Mouse (Mus musculus) frontal cortex, postnatal 14 days (tissue): ENCODE results near the gene Fgfr2.

Experiments used
- DNase-seq, 2 experiments: peaks; one replicate each; pipeline ENCODE4 v3.0.0; 2022; ENCODE audit warnings: low spot score in 2 of 2

The Fgfr2 gene

DNA sequence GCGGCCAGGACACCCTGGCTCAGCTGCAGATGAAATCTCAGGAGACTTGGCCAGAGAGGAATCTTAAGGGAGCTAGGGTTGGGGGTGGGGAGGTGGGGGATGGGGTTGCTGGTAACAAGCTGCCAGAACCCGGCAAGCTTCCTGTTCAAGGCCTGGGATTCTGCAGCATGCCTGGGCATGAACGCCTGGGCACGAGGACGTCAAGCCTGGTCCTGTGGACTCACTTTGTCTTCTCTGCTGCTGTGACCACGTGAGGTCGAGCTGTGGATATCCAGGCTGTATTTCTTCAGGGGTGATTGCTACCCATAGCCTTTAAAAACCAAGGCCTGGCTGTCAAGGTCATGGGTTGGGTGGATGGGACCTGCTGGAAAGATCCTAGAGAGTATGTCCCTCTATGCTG is 117.4 kb downstream of the Fgfr2 start:
- DNase-seq: no peak

DNA sequence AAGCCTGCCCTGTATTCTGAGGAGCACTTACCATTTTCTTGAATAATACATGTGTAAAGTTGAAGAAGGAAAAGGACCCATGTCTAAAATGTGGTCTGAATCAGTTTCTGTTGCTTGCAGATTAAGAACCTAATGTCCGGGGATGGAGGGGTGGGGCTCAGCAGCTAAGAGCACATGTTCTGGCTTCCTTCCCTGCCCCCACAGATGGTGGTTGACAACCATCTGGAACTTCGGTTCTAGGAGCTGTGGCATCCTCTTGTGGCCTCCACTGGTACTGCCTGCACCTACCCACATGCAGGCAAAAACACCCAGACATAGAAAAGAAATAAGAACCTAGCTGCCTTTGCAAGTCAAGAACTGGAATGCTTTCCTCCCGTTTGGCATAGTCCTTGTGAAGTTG is 119.7 kb downstream of the Fgfr2 start:
- peak; percentile 73 to 82 for DNase-seq

DNA sequence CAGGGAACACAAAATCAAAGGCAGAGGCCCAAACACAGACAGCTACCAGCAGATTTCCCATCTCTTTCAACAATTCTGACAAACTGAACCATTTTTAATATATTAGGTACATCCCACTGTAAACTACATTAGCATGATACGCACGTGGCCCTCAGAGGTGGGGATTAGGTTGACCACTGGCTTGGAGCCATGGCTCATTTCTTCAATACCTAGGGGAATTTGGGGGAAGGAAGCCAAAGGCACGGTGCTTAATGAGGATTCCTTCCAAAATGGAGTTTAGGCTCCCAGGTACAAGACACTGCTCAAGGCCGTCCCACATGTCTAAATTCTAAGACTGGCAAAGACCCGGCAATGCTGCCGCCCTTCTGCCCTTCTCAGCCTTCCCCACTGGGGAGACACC is 120.9 kb downstream of the Fgfr2 start:
- no peak for DNase-seq

DNA sequence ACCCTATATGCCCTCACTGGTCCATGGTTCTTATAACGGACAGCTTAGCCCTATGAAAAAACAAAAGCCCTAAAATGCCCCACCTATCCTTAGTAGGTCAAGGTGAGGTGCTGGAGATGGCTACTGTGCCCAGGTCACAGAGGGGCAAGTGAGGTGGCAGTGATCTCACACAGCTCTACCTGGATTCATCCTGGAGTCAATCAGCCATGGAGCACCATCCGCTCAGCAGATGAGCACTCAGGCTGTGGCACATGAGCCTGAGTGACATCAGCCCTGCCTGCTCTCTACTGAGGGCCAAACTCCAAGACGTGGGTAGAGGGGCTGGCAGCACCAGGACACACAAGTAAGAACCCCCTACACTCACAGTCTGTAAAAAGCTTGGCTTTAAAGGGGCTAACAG is 121.8 kb downstream of the Fgfr2 start:
- no peak for DNase-seq

- DNase-seq: no peak
Measured at GRCm38 (mm10) chr7:132999061-132999460, 124.1 kb downstream of the Fgfr2 start.

GRCm38 (mm10) chr7:132998639-132999038 is 124.5 kb downstream of the Fgfr2 start:
- DNase-seq: no peak

DNA sequence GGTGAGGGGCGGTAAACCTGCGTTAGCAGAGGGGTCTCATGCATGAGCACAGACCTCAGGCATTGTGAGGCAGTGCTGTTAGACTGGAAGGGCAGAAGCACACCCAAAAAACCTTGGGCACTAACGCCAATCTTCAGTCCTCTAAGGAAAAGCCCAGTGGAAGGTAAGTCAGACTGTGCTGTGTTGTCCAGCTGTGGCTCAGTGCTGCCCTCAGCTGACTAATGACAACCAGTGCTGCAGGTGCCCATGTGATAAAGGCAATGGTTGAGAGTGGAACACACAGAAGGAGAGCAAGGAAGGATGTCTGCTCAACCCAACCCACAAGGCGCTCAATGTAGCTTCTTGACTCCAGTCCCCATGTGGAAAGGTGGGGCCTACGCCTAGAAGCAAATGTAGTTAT is 126.8 kb downstream of the Fgfr2 start:
- no peak for DNase-seq

DNA sequence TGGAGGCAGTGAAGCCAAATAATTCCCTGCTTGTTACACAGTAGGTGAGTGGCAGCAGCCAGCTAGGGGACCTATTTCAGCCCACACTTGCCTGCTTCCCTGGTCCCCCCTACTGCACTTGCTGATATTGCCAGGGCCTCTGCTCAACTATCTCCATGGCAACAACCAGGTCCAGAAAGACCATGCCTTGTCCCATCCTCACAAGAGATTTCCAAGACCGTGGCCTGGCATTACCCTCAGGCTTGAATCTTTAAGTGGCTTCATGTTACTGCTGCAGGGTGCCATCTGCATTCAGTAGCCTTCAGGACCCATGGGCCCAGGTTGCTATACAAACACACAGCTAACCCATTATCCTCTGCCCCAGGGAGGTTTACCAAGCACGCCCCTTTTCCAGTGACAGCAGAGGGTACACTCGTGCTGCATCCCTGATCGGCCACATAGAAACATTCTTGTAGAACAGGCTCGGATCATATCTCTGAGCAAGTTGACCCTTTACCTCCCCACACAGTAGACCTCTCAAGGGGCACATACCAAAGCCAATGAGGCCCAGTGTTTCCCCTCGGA is 128.4 kb downstream of the Fgfr2 start:
- no peak for DNase-seq

GRCm38 (mm10) chr7:132994120-132994519 is 129.0 kb downstream of the Fgfr2 start:
- DNase-seq: no peak

DNA sequence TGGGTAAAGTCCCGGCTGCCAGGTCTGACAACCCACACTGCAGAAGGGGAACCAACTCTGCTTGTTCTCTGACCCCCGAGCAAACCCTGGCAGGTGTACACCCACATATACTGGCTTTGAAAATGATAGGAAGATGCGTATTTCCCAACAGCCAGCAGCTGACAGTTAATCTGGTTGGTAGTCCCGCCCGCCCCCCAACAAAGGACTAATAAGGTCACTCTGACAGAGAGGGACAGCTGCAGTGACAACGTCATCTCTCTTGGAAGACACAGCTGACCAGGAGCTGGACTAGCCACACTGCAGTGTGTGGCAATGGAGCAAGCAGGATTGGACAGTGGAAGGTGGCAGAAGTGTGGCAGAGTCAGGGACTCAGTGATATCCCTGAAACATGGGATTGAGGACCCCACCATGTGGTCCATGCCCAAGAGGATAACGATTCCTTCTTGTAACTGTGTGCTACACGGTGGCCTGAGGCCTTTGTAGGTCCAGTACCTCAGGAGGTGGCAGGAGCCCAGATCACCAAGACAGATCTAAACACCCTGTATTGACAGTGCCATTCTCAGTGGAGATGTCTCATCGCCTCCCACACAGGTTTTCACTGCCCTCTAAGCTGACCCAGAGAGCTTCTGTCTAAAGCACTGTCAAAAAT is 130.1 kb downstream of the Fgfr2 start:
- DNase-seq: no peak

- no peak for DNase-seq
Measured at GRCm38 (mm10) chr7:132991240-132991900, 131.8 kb downstream of the Fgfr2 start.

- no peak for DNase-seq
Measured at GRCm38 (mm10) chr7:132989839-132990238, 133.3 kb downstream of the Fgfr2 start.

- DNase-seq: no peak
Measured at GRCm38 (mm10) chr7:132982639-132983038, 140.5 kb downstream of the Fgfr2 start.

- DNase-seq: no peak
Measured at GRCm38 (mm10) chr7:132977981-132978380, 145.2 kb downstream of the Fgfr2 start.

DNA sequence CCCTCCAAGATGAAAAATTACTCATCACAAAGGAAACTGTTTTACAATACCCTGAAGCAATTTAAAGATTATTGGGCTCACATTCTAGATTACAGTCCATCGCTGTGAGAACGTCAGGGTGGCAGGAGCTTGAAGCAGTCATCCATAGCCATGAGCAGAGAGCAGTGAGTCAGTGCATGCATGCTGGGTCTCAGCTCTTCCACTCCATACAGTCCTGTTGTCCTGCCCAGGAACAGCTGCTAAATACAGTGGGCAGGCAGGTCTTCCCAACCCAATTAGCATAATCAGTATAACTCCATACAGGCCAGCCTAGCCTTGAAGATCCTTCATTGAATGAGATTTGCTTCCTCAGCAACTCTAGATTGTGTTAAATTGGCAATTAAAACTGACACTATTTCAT is 147.1 kb downstream of the Fgfr2 start:
- DNase-seq: no peak

DNA sequence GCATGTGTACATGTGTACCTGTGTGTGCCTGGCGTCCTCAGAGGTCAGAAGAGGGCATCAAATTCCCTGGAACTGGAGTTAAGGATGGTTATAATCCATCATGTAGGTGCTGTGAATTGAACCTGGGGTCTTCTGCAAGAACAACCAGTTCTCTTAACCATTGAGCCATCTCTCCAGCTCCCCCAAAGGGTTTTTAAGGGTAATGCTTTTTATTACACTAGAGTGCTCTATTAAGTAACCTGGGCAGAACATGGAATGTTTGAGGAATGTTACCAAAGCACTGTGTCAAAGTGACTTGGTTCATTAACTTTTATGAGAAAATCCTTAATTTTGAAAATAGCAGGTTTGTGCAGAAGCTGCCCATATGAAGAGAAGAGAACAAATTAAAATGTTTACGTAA is 151.1 kb downstream of the Fgfr2 start:
- no peak for DNase-seq

DNA sequence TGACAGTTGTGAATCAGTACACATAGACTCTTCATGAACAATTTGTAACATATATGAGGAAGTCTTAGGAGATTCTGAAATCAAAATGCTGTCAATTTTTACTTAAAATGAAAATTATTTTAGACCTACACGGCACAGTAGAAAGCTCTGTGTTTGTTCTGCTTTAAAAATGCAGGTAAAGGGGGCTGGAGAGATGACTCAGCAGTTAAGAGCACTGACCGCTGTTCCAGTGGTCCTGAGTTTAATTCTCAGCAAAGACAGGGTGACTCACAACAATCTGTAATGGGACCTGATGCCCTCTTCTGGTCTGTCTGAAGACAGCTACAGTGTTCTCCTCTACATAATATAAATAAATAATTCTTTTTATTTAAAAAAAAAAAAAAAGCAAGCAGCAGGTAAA is 157.4 kb downstream of the Fgfr2 start:
- no peak for DNase-seq

DNA sequence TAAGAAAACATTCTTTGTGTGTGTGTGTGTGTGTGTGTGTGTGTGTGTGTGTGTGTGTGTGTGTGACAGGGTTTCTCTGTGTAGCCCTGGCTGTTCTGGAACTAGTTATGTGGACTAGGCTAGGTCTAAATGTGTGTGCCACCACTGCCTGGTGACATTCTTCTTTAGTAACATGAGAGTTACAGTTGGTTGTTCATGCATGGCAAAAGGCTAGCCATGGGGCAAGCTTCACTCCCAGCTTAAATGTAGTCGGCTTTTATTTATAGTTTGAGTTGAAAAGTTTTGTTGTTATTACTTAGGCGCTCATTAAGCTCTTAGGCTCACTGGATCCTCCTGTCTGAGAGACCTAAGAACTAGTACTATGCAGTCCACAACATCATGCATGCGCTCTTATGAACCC is 158.8 kb downstream of the Fgfr2 start:
- DNase-seq: no peak

DNA sequence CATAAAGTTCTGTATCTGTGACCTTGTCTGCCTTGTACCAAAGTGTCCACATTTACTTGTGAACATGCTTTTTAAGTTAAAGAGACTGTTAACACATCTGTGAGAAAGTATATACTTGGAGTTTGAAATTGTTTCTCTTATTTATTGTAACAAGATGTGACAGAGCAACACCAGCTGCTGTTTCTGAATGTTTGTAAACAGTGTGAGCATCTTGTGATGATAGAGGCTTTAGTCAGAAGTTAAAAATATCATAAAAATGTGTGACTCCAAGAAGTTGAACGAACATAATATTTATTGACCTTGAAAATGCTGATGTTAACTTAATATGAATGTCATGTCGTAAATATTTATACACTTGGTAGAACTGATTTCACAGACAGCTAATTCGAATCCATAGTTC is 172.5 kb downstream of the Fgfr2 start:
- DNase-seq: no peak

DNA sequence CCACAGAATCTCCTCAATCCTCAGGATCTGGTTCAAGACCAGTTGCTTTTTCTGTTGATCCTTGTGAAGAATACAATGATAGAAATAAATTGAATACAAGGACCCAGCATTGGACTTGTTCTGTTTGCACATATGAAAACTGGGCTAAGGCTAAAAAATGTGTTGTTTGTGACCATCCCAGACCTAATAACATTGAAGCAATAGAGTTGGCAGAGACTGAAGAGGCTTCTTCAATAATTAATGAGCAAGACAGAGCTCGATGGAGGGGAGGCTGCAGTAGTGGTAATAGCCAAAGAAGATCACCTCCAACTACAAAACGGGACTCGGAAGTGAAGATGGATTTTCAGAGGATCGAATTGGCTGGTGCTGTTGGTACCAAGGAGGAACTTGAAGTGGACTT is 173.2 kb downstream of the Fgfr2 start:
- DNase-seq: no peak

GRCm38 (mm10) chr7:132940569-132940968 is 182.6 kb downstream of the Fgfr2 start:
- DNase-seq: no peak

GRCm38 (mm10) chr7:132939118-132939517 is 184.0 kb downstream of the Fgfr2 start:
- no peak for DNase-seq

- no peak for DNase-seq
Measured at GRCm38 (mm10) chr7:132934743-132935142, 188.4 kb downstream of the Fgfr2 start.
